Mouse (Mus musculus) embryonic fibroblast, embryonic 13.5 days (primary cell): ENCODE data around the gene Gm527. TPM values are rescaled to one million over a fixed set of nuclear protein-coding genes. Genes with fewer than 3 reads are reported as not detected.

Experiments used
- H3K27ac ChIP-seq: 2 replicates; pipeline ENCODE4 v1.5.1; 2012; ENCODE audit warnings: low read length, control low read depth, inconsistent platforms; ENCODE audit not compliant: insufficient read depth
- H3K4me1 ChIP-seq: 2 replicates; pipeline ENCODE4 v1.6.1; 2011; ENCODE audit warnings: low read length; ENCODE audit not compliant: control insufficient read depth, insufficient read depth
- H3K4me3 ChIP-seq: 2 replicates; pipeline ENCODE4 v1.5.1; 2011; ENCODE audit warnings: mild to moderate bottlenecking, control low read depth, low read length; ENCODE audit not compliant: insufficient read depth
- CTCF ChIP-seq: IDR thresholded peaks from 2 replicates; pipeline ENCODE4 v1.5.1; 2011; ENCODE audit warnings: mild to moderate bottlenecking, control low read depth, low read length, moderate library complexity, borderline replicate concordance; ENCODE audit not compliant: insufficient read depth
- POLR2A ChIP-seq: IDR thresholded peaks from 2 replicates; pipeline ENCODE4 v1.6.1; 2011; ENCODE audit warnings: low read depth, mild to moderate bottlenecking, control low read depth, low read length, moderate library complexity
- polyA plus RNA-seq: library from polyadenylated mRNA; stranded (reverse); fragments of >200 nt; gene quantifications from 2 replicates; pipeline ENCODE4 v1.2.4, GENCODE M21; 2011; ENCODE audit warnings: low read depth; ENCODE audit not compliant: missing spikeins, insufficient read length

Gm527 gene
- polyA plus RNA-seq, 1 experiment = 5.6 TPM

DNA sequence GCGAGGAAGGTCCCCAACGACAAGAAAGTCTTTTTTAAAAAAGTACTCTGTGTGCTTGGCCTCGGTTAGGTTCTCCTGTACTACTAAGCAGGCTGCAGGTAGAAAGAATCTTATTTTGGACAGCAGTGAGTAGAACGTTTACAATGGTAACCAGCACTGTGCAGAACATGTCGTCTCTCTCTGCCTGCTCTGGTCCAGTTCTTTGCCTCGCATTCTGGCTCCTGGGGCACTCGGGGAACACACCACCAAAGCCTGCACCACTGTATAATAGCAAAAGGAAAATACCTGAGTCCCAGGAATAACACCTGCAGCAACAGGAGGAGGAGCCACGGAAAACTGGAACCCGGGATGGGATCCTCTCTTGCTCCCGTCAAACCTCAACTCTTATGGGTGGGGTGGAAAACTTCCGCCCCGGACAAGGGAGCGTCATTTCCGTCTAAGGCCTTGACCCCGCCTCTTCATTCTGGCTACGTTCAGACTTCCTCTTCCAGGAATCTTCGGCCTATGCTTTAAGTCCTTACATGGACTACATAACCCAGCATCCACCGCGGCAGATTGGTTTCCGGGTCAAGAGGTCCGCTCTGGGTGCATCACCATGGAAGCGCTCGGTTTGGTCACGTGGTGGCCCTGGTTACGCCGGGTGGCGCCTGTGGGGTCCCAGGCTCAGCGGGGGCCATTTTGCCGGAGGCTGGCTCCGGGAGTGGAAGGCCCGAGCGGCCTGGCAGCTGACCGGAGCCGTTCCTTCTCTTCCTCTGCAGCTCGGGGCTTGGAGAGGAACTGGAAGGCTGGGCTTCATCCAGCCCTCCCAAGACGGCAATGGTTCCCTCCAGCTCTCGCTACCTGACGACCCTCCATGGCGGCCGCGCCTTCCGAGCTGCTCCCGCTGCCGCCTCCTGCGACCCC is 47.7 kb downstream of the Gm527 start, which contains the start of the genes Klhl28 and Togaram1:
Gene Klhl28 (minus strand): TSS at position 411 of the 903 bp plus-strand sequence.
Gene Togaram1 (plus strand): TSS at position 681 of the 903 bp plus-strand sequence.
- peak within 1 kb of the TSS; percentile 37 for H3K27ac ChIP-seq
- peak; percentile 89 for TF ChIP-seq POLR2A
- no peak for TF ChIP-seq CTCF
- H3K4me1 ChIP-seq = peaks cover 2% of the 10 kb centered on the region; the same call in 1 of the 2 replicates
- H3K4me3 ChIP-seq = peak within 1 kb of the TSS; percentile 95

DNA sequence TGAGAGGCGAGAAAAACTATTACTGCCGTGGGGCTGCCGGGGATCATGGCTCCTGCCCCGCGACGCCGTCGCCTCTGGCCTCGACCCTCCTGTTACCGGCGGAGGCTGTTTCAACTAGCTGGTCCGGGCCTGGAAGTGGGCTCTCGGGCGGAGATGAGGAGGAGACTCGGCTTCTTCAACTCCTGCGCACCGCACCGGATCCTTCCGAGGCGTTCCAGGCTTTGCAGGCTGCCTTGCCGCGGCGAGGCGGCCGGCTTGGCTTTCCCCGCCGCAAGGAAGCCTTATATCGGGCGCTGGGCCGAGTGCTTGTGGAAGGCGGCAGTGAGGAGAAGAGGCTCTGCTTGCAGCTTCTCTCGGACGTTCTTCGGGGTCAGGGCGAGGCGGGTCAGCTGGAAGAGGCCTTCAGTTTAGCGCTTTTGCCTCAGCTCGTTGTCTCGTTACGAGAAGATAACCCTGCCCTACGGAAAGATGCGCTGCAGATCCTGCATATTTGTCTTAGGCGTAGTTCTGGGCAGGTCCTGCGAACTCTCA is 48.5 kb downstream of the Gm527 start:
- TF ChIP-seq CTCF (no peak), POLR2A (no peak)
- Histone ChIP-seq H3K27ac (peak overlapping the region; percentile 37), H3K4me3 (peak overlapping the region; percentile 75), H3K4me1 (peaks cover 4% of the 10 kb centered on the region; the same call in 1 of the 2 replicates)

DNA sequence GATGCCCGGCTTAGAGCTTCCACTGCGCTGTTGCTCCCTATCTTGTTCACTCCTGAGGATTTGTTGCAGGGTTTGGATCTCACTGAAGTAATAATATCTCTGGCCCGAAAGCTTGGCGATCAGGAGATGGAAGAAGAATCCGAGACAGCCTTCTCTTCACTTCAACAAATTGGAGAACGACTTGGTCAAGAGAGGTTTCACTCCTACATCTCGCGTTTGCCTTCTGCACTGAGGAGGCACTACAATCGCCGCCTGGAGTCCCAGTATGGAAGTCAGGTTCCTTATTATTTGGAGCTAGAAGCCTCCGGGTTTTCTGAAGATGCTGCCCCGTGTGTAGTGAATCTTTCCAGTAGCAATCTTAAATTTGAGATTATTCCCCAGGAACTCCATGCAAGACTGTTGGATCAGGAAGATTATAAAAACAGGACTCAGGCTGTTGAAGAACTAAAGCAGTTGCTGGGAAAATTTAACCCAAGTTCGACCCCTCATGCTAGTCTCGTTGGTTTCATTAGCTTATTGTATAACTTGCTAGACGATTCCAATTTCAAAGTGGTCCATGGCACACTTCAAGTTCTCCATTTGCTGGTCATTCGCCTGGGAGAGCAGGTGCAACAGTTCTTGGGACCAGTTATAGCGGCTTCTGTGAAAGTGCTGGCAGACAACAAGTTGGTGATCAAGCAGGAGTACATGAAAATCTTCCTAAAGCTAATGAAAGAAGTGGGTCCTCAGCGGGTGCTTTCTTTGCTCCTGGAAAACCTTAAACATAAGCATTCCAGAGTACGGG is 49.1 kb downstream of the Gm527 start:
- peak overlapping the region; percentile 75 for H3K4me3 ChIP-seq
- H3K27ac ChIP-seq = no peak overlapping the region
- TF ChIP-seq POLR2A (no peak), CTCF (no peak)
- peaks cover 5% of the 10 kb centered on the region; the same call in 1 of the 2 replicates for H3K4me1 ChIP-seq

DNA sequence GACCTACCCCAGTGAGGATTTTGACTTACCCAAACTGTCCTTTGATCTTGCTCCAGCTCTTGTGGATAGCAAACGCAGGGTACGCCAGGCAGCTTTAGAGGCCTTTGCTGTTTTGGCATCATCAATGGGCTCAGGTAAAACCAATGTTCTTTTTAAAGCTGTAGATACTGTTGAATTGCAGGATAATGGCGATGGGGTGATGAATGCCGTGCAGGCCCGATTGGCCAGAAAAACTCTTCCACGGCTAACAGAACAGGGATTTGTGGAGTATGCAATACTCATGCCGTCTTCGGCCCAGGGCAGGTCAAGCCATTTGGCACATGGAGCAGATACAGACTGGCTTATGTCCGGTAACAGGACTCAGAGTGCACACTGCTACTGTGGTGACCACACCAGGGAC is 49.8 kb downstream of the Gm527 start:
- no peak overlapping the region for H3K27ac ChIP-seq
- H3K4me3 ChIP-seq = peak overlapping the region; percentile 75
- H3K4me1 ChIP-seq = peaks cover 9% of the 10 kb centered on the region; the same call in 1 of the 2 replicates
- TF ChIP-seq POLR2A (no peak), CTCF (no peak)

DNA sequence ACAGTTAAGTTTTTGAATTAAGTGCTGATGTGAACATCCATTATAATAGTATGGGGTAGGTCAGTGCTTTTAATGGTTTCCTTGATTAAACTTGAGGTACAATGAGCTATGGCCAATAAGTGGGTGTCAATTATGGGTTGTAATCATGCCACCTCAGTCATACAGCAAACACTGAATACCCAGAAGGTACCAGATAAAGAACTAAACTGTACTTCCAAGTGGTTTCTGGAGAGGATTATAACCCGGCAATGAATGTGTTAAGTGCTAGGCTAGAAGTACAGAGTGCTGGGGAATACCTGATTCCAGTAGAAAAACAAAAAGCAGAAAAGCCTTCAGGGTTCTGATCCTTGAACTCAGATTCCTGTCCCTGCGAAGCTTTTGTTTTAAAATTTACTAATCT is 50.4 kb downstream of the Gm527 start:
- Histone ChIP-seq H3K4me3 (peak overlapping the region; percentile 75), H3K27ac (no peak overlapping the region), H3K4me1 (peaks cover 9% of the 10 kb centered on the region; the same call in 1 of the 2 replicates)
- no peak for TF ChIP-seq CTCF
- TF ChIP-seq POLR2A = no peak

DNA sequence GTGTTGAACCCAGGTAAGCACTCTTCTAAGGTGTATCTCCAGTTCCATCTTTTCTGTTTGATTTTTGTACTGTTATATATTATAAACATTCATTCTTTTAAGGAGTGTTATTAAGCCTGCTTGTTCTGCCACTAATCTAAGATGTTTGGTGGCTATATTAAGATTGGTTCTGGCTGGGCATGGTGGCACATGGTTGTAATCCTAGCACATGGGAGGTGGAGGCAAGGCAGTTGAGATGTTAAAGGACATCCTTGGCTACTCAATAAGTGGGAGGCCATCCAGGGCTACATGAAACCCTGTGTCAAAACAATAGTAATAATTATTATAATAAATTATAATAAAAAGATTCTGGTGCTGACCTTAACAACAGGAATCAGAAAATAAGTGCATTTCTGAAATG is 53.7 kb downstream of the Gm527 start:
- H3K4me1 ChIP-seq = peaks cover 9% of the 10 kb centered on the region; the same call in 1 of the 2 replicates
- no peak overlapping the region for H3K4me3 ChIP-seq
- H3K27ac ChIP-seq = no peak overlapping the region
- TF ChIP-seq POLR2A = no peak
- TF ChIP-seq CTCF = no peak

DNA sequence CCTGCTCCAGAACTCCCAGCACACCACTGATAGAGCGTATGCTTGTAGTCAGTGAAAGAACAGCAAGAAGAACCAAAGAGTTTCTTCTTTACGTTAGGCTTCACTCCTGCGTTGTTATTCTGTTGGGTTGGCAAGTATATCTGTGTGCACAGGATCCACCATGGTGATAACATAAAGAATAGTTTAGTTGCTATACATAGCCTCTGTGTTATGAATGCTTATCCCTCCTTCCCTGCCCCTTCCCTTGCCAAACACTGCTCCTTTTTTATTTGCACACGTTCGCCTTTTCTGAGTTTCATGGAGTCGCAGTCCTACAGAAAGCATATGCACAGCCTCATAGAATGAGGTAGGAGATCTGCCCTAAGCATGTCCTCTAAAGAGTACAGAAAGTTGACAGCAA is 54.4 kb downstream of the Gm527 start:
- H3K27ac ChIP-seq = no peak overlapping the region
- peaks cover 9% of the 10 kb centered on the region; the same call in 1 of the 2 replicates for H3K4me1 ChIP-seq
- H3K4me3 ChIP-seq = no peak overlapping the region
- TF ChIP-seq POLR2A (no peak), CTCF (no peak)

Other genes starting within 250 kb of the Gm527 start
- gene Klhl28, start 47.6 kb downstream of the Gm527 start, polyA plus RNA-seq = 13.0 and 14.2 TPM in 2 replicates
- gene Togaram1, start 47.9 kb downstream of the Gm527 start, polyA plus RNA-seq = 25.6 and 26.2 TPM in 2 replicates
- gene Prpf39, start 118.4 kb downstream of the Gm527 start, polyA plus RNA-seq = 55.9 and 61.0 TPM in 2 replicates
- 181 and 187 TPM in 2 replicates for gene Fkbp3, start 156.1 kb downstream of the Gm527 start, polyA plus RNA-seq
- gene Fancm, start 157.7 kb downstream of the Gm527 start, polyA plus RNA-seq = 9.2 and 12.7 TPM in 2 replicates